Mouse (Mus musculus): ENCODE results near the gene Slc25a30. TPM values are rescaled to one million over a fixed set of nuclear protein-coding genes. Genes with fewer than 3 reads are reported as not detected.

Gene Slc25a30
- polyA plus RNA-seq, 1 experiment from 2014 or later, result 5.7 TPM

DNA sequence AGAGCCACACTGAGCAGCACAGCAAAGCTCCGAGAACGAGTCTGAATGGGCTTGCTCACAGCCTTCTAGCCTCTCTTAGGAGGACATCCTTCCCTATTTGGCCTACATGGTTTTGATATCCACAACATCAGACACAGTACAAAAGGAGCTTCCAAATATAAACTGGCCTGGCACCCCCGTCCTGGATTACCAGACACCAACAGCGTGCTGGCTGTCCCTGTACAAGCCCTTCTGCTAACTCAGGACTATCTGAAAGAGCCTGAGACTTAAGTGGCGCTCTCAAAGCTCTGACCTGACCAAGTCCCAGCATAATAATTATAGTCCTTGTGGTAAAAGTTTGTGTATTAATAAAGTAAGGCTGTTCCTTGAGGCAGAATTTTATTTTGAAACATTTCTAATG lies 66.7 kb downstream of the Slc25a30 start:
- Histone ChIP-seq H3K36me3 (ENCODE audit: control insufficient read depth, insufficient read depth) (peaks cover 34% of the 10 kb centered on the region), H3K4me3 (ENCODE audit: low read length) (no peak overlapping the region), H3K4me1 (ENCODE audit: control insufficient read depth, insufficient read depth, low read length) (peaks cover 7% of the 10 kb centered on the region), H3K27ac (ENCODE audit: low read length) (peak overlapping the region; percentile 71), H3K9me3 (replicated peaks; ENCODE audit: control insufficient read depth, low read length) (no peaks in the 10 kb centered on the region), H3K9ac (ENCODE audit: low read length) (no peak overlapping the region), H3K27me3 (ENCODE audit: control insufficient read depth, insufficient read depth, low read length) (no peaks in the 10 kb centered on the region), H3K4me2 (ENCODE audit: low read depth, low read length) (no peak overlapping the region)
- 55% methylated on average over 5 of the region's 5 CpGs for WGBS
- ATAC-seq (replicated peaks; ENCODE audit: extremely low read depth, insufficient read depth, low FRiP score), result peak; percentile 83

DNA sequence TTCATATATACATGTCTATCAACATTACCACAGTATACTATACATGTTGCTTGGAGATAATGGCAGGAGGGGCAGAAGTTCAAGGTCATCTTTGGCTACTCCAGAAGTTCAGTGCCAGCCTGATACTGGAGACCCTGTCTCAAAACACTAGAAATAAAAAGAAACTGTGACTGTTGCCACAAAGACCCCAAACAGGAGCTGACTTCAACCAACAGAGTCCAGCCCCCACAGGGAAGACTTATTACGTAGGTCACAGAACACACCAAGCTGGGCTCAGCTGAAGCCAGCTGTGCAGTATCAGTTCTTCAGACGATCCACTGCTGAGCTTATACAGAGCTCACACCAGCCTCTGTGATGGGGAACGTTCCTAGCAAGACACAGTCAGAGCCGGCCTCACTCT lies 70.4 kb downstream of the Slc25a30 start:
- ATAC-seq (replicated peaks; ENCODE audit: extremely low read depth, insufficient read depth, low FRiP score), result no peak

DNA sequence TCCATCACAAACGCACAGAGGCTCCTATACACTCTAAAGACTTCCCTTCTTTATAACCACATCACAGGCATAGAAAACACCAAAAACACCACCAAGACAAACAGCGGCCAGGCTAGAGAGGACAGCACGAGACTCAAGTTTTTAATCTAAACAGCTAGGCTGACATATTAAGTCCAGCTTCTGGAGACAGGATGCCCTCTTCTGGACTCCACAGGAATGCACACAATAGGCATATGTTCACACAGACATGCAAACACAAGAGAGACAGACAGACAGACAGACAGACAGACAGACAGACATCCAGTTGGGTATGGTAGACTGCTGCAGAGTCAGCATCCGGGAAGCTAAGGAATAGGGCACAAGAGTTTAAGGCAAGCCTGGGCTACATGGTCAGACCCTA lies 73.2 kb downstream of the Slc25a30 start:
- H3K27ac ChIP-seq (ENCODE audit: low read length), result no peak overlapping the region
- H3K4me3 ChIP-seq (ENCODE audit: low read length), result no peak overlapping the region
- ATAC-seq (replicated peaks; ENCODE audit: extremely low read depth, insufficient read depth, low FRiP score), result no peak
- H3K4me2 ChIP-seq (ENCODE audit: low read depth, low read length), result no peak overlapping the region
- no peaks in the 10 kb centered on the region; the same call in 1 of the 2 replicates for H3K4me1 ChIP-seq (ENCODE audit: control insufficient read depth, insufficient read depth, low read length)
- H3K9me3 ChIP-seq (replicated peaks; ENCODE audit: control insufficient read depth, low read length), result no peaks in the 10 kb centered on the region
- WGBS, result 76% methylated on average over 4 of the region's 4 CpGs
- H3K36me3 ChIP-seq (ENCODE audit: control insufficient read depth, insufficient read depth), result peaks cover 51% of the 10 kb centered on the region
- H3K9ac ChIP-seq (ENCODE audit: low read length), result no peak overlapping the region
- no peaks in the 10 kb centered on the region for H3K27me3 ChIP-seq (ENCODE audit: control insufficient read depth, insufficient read depth, low read length)

More for the DNA sequence above, 70.4 kb downstream of the Slc25a30 start:
- Histone ChIP-seq H3K9ac (ENCODE audit: low read length) (no peak overlapping the region), H3K36me3 (ENCODE audit: control insufficient read depth, insufficient read depth) (peaks cover 46% of the 10 kb centered on the region), H3K4me3 (ENCODE audit: low read length) (no peak overlapping the region), H3K27me3 (ENCODE audit: control insufficient read depth, insufficient read depth, low read length) (no peaks in the 10 kb centered on the region), H3K4me1 (ENCODE audit: control insufficient read depth, insufficient read depth, low read length) (peaks cover 7% of the 10 kb centered on the region), H3K9me3 (replicated peaks; ENCODE audit: control insufficient read depth, low read length) (no peaks in the 10 kb centered on the region), H3K4me2 (ENCODE audit: low read depth, low read length) (no peak overlapping the region), H3K27ac (ENCODE audit: low read length) (no peak overlapping the region)
- WGBS, result 87% methylated on average over 4 of the region's 4 CpGs

DNA sequence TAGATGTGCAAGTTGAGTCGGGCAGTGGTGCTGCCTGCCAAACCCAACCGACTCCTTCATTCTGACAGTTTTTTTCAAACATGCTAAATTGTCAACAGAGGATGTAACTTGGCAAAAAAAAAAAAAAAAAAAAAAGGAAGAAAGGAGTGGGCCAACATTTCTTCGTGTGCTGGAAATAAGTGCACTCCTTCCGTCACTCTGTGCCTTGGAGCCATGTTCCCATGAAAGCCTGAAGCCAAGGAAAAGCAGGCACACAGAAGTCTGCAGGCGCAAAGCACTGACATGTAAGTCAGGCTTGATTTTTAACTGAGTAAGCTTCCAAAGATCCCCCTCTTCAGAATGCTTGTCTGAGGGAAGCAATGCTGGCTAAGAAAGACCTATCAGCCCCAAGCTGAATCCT lies 74.2 kb downstream of the Slc25a30 start:
- Histone ChIP-seq H3K9me3 (replicated peaks; ENCODE audit: control insufficient read depth, low read length) (no peaks in the 10 kb centered on the region), H3K4me3 (ENCODE audit: low read length) (no peak overlapping the region), H3K4me1 (ENCODE audit: control insufficient read depth, insufficient read depth, low read length) (no peaks in the 10 kb centered on the region; the same call in 1 of the 2 replicates), H3K27ac (ENCODE audit: low read length) (peak overlapping the region; percentile 34; the same call in 1 of the 2 replicates), H3K9ac (ENCODE audit: low read length) (no peak overlapping the region), H3K4me2 (ENCODE audit: low read depth, low read length) (no peak overlapping the region), H3K27me3 (ENCODE audit: control insufficient read depth, insufficient read depth, low read length) (no peaks in the 10 kb centered on the region), H3K36me3 (ENCODE audit: control insufficient read depth, insufficient read depth) (peaks cover 53% of the 10 kb centered on the region)
- ATAC-seq (replicated peaks; ENCODE audit: extremely low read depth, insufficient read depth, low FRiP score), result no peak
- 75% methylated on average over 5 of the region's 5 CpGs for WGBS

DNA sequence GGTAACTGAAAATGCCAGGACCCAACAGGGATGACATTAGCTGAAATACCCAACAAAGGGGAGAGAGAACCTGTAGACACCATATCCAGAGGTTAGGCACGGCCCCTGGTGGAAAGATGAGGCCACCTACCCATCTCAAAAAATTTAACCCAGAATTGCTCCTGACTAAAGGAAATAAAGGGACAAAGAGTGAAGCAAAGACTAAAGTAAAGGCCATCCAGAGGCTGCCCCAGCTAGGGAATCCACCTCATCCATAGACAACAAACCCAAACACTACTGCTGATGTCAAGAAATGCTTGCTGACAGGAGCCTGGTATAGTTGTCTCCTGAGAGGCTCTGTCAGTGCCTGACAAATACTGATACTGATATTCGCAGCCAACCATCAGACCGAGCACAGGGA lies 75.1 kb downstream of the Slc25a30 start:
- no peaks in the 10 kb centered on the region for H3K27me3 ChIP-seq (ENCODE audit: control insufficient read depth, insufficient read depth, low read length)
- peaks cover 50% of the 10 kb centered on the region for H3K36me3 ChIP-seq (ENCODE audit: control insufficient read depth, insufficient read depth)
- 91% methylated on average over 3 of the region's 3 CpGs for WGBS
- no peak overlapping the region for H3K27ac ChIP-seq (ENCODE audit: low read length)
- no peak for ATAC-seq (replicated peaks; ENCODE audit: extremely low read depth, insufficient read depth, low FRiP score)
- no peaks in the 10 kb centered on the region for H3K9me3 ChIP-seq (replicated peaks; ENCODE audit: control insufficient read depth, low read length)
- no peak overlapping the region for H3K4me3 ChIP-seq (ENCODE audit: low read length)
- no peak overlapping the region for H3K4me2 ChIP-seq (ENCODE audit: low read depth, low read length)
- no peak overlapping the region for H3K9ac ChIP-seq (ENCODE audit: low read length)
- H3K4me1 ChIP-seq (ENCODE audit: control insufficient read depth, insufficient read depth, low read length), result no peaks in the 10 kb centered on the region; the same call in 1 of the 2 replicates

Other genes starting within 250 kb of the Slc25a30 start
- gene Spert, start 193.9 kb downstream of the Slc25a30 start, polyA plus RNA-seq (2015; fragmentation: Nextera tagmentation; extraction: Ambion mirVana), result not detected in 2 replicates
- gene Erich6b, start 144.8 kb downstream of the Slc25a30 start, polyA plus RNA-seq (2015; fragmentation: Nextera tagmentation; extraction: Ambion mirVana), result not detected in 2 replicates
- gene Cog3, start 32.5 kb downstream of the Slc25a30 start, polyA plus RNA-seq (2015; fragmentation: Nextera tagmentation; extraction: Ambion mirVana), result 13.6 and 13.7 TPM in 2 replicates
- 770 and 775 TPM in 2 replicates for gene Tpt1, start 58.1 kb upstream of the Slc25a30 start, polyA plus RNA-seq (2015; fragmentation: Nextera tagmentation; extraction: Ambion mirVana)
- gene Kctd4, start 168.0 kb upstream of the Slc25a30 start, polyA plus RNA-seq (2015; fragmentation: Nextera tagmentation; extraction: Ambion mirVana), result 0.12 and 0.56 TPM in 2 replicates
- gene Gtf2f2, start 223.8 kb upstream of the Slc25a30 start, polyA plus RNA-seq (2015; fragmentation: Nextera tagmentation; extraction: Ambion mirVana), result 23.2 and 29.2 TPM in 2 replicates

Measured in heart, embryonic 16.5 days (tissue).